Mouse (Mus musculus) liver, embryonic 11.5 days (tissue): ENCODE results near the gene Ric8b. TPM values are rescaled to one million over a fixed set of nuclear protein-coding genes. Genes with fewer than 3 reads are reported as not detected.

Experiments
- ATAC-seq: fragments of 200-750 bp; cut with Nextera tagmentation; replicated peaks from 2 replicates; pipeline ENCODE4 v1.8.0; 2017; ENCODE audit warnings: moderate number of reproducible peaks, mild to moderate bottlenecking, moderate TSS enrichment, moderate library complexity; ENCODE audit not compliant: low FRiP score
- DNase-seq: peaks from one replicate; pipeline ENCODE4 v3.0.0-alpha.2; 2017; ENCODE audit warnings: low spot score
- H3K27ac ChIP-seq: fragments of 300-500 bp; sonication (generic); 2 replicates; pipeline ENCODE4 v1.5.1; 2014; ENCODE audit warnings: mild to moderate bottlenecking, low read depth, low read length, control low read depth
- H3K27me3 ChIP-seq: fragments of 300-500 bp; sonication (generic); replicated peaks from 2 replicates; pipeline ENCODE4 v1.6.1; 2014; ENCODE audit warnings: low read length, mixed read lengths; ENCODE audit not compliant: control insufficient read depth, insufficient read depth
- H3K36me3 ChIP-seq: fragments of 300-500 bp; sonication (generic); 2 replicates; pipeline ENCODE4 v1.6.1; 2014; ENCODE audit warnings: mild to moderate bottlenecking, low read length, moderate library complexity, mixed read lengths; ENCODE audit not compliant: control insufficient read depth, insufficient read depth
- H3K4me1 ChIP-seq: fragments of 300-500 bp; sonication (generic); replicated peaks from 2 replicates; pipeline ENCODE4 v1.6.1; 2014; ENCODE audit warnings: low read length, mixed read lengths; ENCODE audit not compliant: control insufficient read depth, insufficient read depth
- H3K4me2 ChIP-seq: fragments of 300-500 bp; sonication (generic); 2 replicates; pipeline ENCODE4 v1.6.1; 2014; ENCODE audit warnings: mild to moderate bottlenecking, control low read depth, moderate library complexity
- H3K4me3 ChIP-seq: fragments of 300-500 bp; sonication (generic); 2 replicates; pipeline ENCODE4 v1.5.1; 2014; ENCODE audit warnings: low read depth, low read length, control low read depth
- H3K9ac ChIP-seq: fragments of 300-500 bp; sonication (generic); 2 replicates; pipeline ENCODE4 v1.6.1; 2014; ENCODE audit warnings: low read depth, low read length, control low read depth
- H3K9me3 ChIP-seq: fragments of 300-500 bp; sonication (generic); 2 replicates; pipeline ENCODE4 v1.6.1; 2016; ENCODE audit warnings: low read length, inconsistent platforms, mixed read lengths; ENCODE audit not compliant: control insufficient read depth
- WGBS: fragments of 180-500 bp; shearing (Covaris S2); extraction: QIAGEN DNeasy Blood & Tissue Kit; methylation state at CpG from one replicate; pipeline ENCODE4 v1.1.7; 2014; 5-methylcytosine and 5-hydroxymethylcytosine counted together
- polyA plus RNA-seq: library from polyadenylated mRNA; unstranded; fragments of >200 nt; fragmentation: Nextera tagmentation; extraction: Ambion mirVana; gene quantifications from 2 replicates; pipeline ENCODE4 v1.2.1, GENCODE M21; 2014

The Ric8b gene
- polyA plus RNA-seq, 1 experiment from 2014 or later: 9.7 TPM

GRCm38 (mm10) chr10:85001920-85002319, 84.5 kb downstream of the Ric8b start:
- H3K4me1 ChIP-seq: peaks cover 6% of the 10 kb centered on the region

GRCm38 (mm10) chr10:85003190-85004026, 86.0 kb downstream of the Ric8b start:
- Histone ChIP-seq H3K4me1 (peaks cover 12% of the 10 kb centered on the region), H3K9me3 (no peaks in the 10 kb centered on the region), H3K4me2 (no peak overlapping the region), H3K4me3 (no peak overlapping the region), H3K27ac (no peak overlapping the region), H3K9ac (no peak overlapping the region), H3K27me3 (no peaks in the 10 kb centered on the region), H3K36me3 (no peaks in the 10 kb centered on the region; the same call in 1 of the 2 replicates)
- WGBS: 87% methylated on average over 7 of the region's 7 CpGs
- DNase-seq: no peak
- no peak for ATAC-seq

More at GRCm38 (mm10) chr10:85001920-85002319, 84.5 kb downstream of the Ric8b start:
- WGBS: 84% methylated on average over 7 of the region's 7 CpGs
- no peak overlapping the region for H3K27ac ChIP-seq
- ATAC-seq (no peak), DNase-seq (no peak)
- no peaks in the 10 kb centered on the region; the same call in 1 of the 2 replicates for H3K36me3 ChIP-seq
- no peak overlapping the region for H3K4me2 ChIP-seq
- H3K9ac ChIP-seq: no peak overlapping the region
- H3K4me3 ChIP-seq: no peak overlapping the region
- no peaks in the 10 kb centered on the region for H3K27me3 ChIP-seq
- no peaks in the 10 kb centered on the region for H3K9me3 ChIP-seq

GRCm38 (mm10) chr10:85006573-85007310, 89.3 kb downstream of the Ric8b start:
- no peak overlapping the region for H3K27ac ChIP-seq
- peak; percentile 68 for ATAC-seq

GRCm38 (mm10) chr10:85007861-85008840, 90.7 kb downstream of the Ric8b start:
- H3K4me1 ChIP-seq: peaks cover 12% of the 10 kb centered on the region
- 86% methylated on average over 11 of the region's 11 CpGs for WGBS
- no peak overlapping the region for H3K27ac ChIP-seq
- ATAC-seq: 0 out of 2 replicates have a peak, but pooled peaks have one; percentile 32
- DNase-seq: no peak
- peaks cover 2% of the 10 kb centered on the region; the same call in 1 of the 2 replicates for H3K36me3 ChIP-seq
- H3K9me3 ChIP-seq: no peaks in the 10 kb centered on the region
- H3K4me2 ChIP-seq: no peak overlapping the region
- no peaks in the 10 kb centered on the region for H3K27me3 ChIP-seq
- H3K9ac ChIP-seq: no peak overlapping the region
- no peak overlapping the region for H3K4me3 ChIP-seq

More at GRCm38 (mm10) chr10:85006573-85007310, 89.3 kb downstream of the Ric8b start:
- 71% methylated on average over 7 of the region's 7 CpGs for WGBS
- Histone ChIP-seq H3K36me3 (peaks cover 2% of the 10 kb centered on the region; the same call in 1 of the 2 replicates), H3K4me3 (no peak overlapping the region), H3K9ac (no peak overlapping the region), H3K4me1 (peaks cover 12% of the 10 kb centered on the region), H3K4me2 (no peak overlapping the region), H3K27me3 (no peaks in the 10 kb centered on the region), H3K9me3 (no peaks in the 10 kb centered on the region)
- no peak for DNase-seq

GRCm38 (mm10) chr10:85011066-85011465, 93.7 kb downstream of the Ric8b start:
- ATAC-seq: no peak
- no peaks in the 10 kb centered on the region for H3K27me3 ChIP-seq
- peaks cover 8% of the 10 kb centered on the region for H3K4me1 ChIP-seq
- no peak overlapping the region for H3K4me3 ChIP-seq
- H3K27ac ChIP-seq: no peak overlapping the region
- no peak overlapping the region for H3K4me2 ChIP-seq
- WGBS: 86% methylated on average over 2 of the region's 2 CpGs
- H3K36me3 ChIP-seq: peaks cover 9% of the 10 kb centered on the region
- no peak overlapping the region for H3K9ac ChIP-seq
- H3K9me3 ChIP-seq: no peaks in the 10 kb centered on the region
- no peak for DNase-seq

GRCm38 (mm10) chr10:85013464-85013863, 96.0 kb downstream of the Ric8b start:
- peak; percentile 65 for ATAC-seq
- 39% methylated on average over 1 of the region's 1 CpGs for WGBS
- Histone ChIP-seq H3K4me1 (no peaks in the 10 kb centered on the region), H3K4me2 (no peak overlapping the region), H3K27me3 (no peaks in the 10 kb centered on the region), H3K9me3 (no peaks in the 10 kb centered on the region), H3K36me3 (peaks cover 9% of the 10 kb centered on the region), H3K4me3 (no peak overlapping the region), H3K9ac (no peak overlapping the region), H3K27ac (no peak overlapping the region)
- DNase-seq: peak; percentile 43

GRCm38 (mm10) chr10:85013924-85014428, 96.6 kb downstream of the Ric8b start:
- Histone ChIP-seq H3K27ac (no peak overlapping the region), H3K4me3 (no peak overlapping the region), H3K36me3 (peaks cover 9% of the 10 kb centered on the region), H3K4me1 (no peaks in the 10 kb centered on the region), H3K27me3 (no peaks in the 10 kb centered on the region), H3K4me2 (no peak overlapping the region), H3K9me3 (no peaks in the 10 kb centered on the region), H3K9ac (no peak overlapping the region)
- no peak for DNase-seq
- 92% methylated on average over 8 of the region's 8 CpGs for WGBS
- ATAC-seq: no peak
